Mouse (Mus musculus) heart, postnatal 36 days (tissue): ENCODE results near the gene Cfh. TPM values are rescaled to one million over a fixed set of nuclear protein-coding genes. Genes with fewer than 3 reads are reported as not detected.
"Not testable (repeated sequence)": the region's sequence is repeated elsewhere in the genome, so short reads cannot be mapped to it uniquely, and the experiment has no call there.

ENCODE experiments used
- DNase-seq, 2 experiments: peaks; one replicate each; pipeline ENCODE4 v3.0.0; 2021 to 2022
- intact Hi-C: fragments of 180-260 bp; cut with DNase I; formaldehyde crosslinking; loops from one replicate; pipeline ENCODE4 v1.15.1; 2025
- total RNA-seq, 2 experiments: library from RNA; stranded (reverse); gene quantifications; 2 replicates each; pipeline ENCODE4 v1.2.3; 2021

Cfh gene
- total RNA-seq: 100 to 1,000 TPM in 1 of 2 experiments, 10 to 100 TPM in 1; 97.0 to 104 TPM

GRCm38 (mm10) chr1:140183664-140184063 is at the start of gene Cfh:
TSS of gene Cfh (minus strand) at chr1:140183764.
- intact Hi-C loops: loop anchor here (5.0 kb wide), 1 partner anchor 64 kb away; the partner anchor contains the start of gene Kcnt2
- DNase-seq: not testable (repeated sequence)

DNA sequence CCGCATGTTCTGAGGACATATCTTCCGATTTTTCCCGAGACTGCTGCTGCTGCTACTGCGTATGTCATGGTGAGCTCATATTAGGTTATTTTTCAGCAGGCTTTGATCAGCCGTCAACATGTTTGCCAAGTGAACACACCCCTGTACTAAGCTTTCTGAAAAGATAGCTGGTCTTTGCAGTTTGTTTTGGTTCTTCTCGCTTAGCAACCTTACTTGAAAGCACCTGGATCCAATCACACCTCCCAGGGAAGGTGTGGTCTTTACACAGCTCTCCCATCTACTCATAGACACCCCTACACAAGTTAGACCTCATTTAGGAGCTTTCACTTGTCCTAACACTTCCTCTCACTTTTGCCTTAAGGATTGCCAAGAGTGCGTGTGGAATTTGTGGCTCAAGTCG is 43.1 kb upstream of the Cfh start:
- no peak for DNase-seq
- intact Hi-C loops: no loop called here

GRCm38 (mm10) chr1:140225221-140225620 is 41.7 kb upstream of the Cfh start:
- DNase-seq: no peak
- intact Hi-C loops: no loop called here

GRCm38 (mm10) chr1:140205329-140205728 is 21.8 kb upstream of the Cfh start:
- intact Hi-C loops: no loop called here
- DNase-seq: no peak

- intact Hi-C loops, DNase-seq: not testable (repeated sequence)
Observed at GRCm38 (mm10) chr1:140188500-140188899, 4.9 kb upstream of the Cfh start.

GRCm38 (mm10) chr1:140183208-140183607 is 356 bp downstream of the Cfh start:
- peak; percentile 42 to 56 for DNase-seq
- intact Hi-C loops: loop anchor here (5.0 kb wide), 1 partner anchor 64 kb away; the partner anchor contains the start of gene Kcnt2

- intact Hi-C loops: loop anchor here (5.0 kb wide), 1 partner anchor 67 kb away; the partner anchor contains the start of gene Kcnt2
- no peak for DNase-seq
Observed at GRCm38 (mm10) chr1:140180125-140180524, 3.4 kb downstream of the Cfh start.

DNA sequence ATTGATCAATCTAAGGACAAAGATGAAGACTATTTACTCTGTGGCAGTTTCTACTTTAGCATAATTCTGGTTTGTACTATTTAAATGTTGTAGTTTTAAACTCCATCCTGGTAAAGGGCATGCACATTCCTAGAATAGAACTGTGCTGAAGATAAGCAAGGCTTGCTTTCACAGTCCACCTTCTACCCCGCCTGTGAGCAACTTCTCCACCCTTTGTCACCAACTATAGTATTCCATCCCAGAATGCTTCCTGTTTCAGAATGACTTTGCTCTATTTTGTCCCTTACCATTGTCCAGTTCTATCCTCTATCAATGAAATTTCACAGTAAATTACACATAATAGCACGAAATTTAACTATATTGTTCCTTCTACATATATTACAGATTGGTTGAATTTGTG is 8.1 kb downstream of the Cfh start:
- intact Hi-C loops: loop anchor here (10.0 kb wide), 1 partner anchor 259 kb away; no protein-coding TSS in a partner anchor
- no peak for DNase-seq

DNA sequence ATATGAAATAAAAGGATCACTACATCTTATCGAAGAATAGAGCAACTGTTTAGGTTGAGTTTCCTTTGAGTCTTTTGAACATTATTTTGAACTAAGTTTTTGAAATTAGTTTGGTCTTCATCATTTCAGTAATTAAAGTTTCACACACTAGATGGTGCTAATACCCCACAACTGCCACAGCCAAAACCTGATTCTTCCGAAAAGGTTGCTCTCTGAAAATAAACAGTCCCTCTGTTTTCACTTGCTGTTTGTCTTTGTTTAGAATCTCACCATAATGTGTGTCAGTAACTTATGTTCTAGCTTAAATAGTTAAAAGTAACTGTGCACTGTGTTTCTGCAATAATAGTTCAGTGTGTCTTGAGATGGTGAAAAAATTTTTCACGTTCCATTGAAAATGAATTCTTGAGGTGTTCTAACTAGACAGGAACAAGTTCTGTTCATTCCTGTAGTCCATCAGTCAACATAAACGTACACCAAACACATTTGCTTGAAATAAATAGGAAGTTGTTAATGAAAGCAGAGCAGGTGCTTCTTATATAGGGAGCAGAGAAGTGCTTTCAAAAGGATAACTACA is 11.9 kb downstream of the Cfh start:
- no peak for DNase-seq
- intact Hi-C loops: loop anchor here (1.0 to 10.0 kb wide), 3 partner anchors 263 to 491 kb away; no protein-coding TSS in a partner anchor

DNA sequence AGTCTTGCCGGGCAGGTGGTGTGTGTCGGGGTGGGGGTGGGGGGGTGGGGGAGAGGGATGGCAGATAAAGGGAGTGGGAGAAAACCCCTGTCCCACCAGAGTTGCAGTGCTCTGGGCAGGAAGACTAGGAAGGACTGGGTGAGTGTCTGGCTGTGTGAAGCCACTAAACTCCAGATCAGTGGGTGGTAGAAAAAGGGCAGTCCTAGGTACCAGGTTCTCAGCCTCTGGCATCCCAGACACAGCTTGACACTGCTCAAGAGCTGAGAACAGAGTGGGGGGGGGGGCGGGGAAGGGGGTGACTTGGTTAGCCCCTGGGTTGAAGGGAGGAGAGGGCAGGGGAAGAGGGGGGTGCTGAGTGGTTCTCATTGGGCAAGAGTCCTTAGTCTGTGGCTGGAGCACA is 24.6 kb downstream of the Cfh start:
- intact Hi-C loops: no loop called here
- DNase-seq: no peak

GRCm38 (mm10) chr1:140069471-140069870 is 114.1 kb downstream of the Cfh start:
- DNase-seq: no peak
- intact Hi-C loops: loop anchor here (10.0 kb wide), 1 partner anchor 195 kb away; no protein-coding TSS in a partner anchor

Other genes with a start within 250 kb of the Cfh start
- gene Kcnt2, start 62.4 kb upstream of the Cfh start, total RNA-seq: 1 to 10 TPM; 3.5 to 4.0 TPM